8 mouse cellular contexts compared by ENCODE assay signal in the genomic region with DNA sequence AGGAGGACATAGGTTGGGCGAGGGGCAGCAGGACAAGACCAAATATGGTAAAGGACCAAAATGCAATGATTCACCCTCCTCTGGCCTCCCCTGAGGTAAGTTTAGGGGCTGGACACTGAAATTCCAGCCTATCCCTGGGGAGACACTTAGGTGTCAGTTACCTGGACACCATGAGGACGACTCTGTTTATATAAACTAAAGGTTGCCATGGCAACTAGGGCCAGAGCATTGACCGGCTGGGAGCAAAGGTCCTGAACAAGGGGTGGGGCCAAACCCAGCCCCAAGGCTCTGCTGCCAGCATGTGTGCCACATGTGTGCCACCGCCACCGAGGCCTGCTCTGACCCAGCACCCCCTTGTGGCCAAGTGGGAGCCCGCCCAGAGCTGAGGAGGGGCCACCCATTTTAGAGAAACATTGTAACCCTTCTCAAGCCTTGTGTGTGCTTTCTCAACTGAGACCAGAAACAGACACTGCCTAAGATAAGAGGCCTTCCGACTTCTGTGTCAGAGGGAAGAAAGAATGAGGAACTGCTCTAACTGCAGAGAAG. TPM values are rescaled to one million over a fixed set of nuclear protein-coding genes. Genes with fewer than 3 reads are reported as not detected.
DNase-seq lines count a peak whose midpoint lies in the region; ATAC-seq lines count a peak whose summit lies in the region.

No protein-coding gene starts in this region.

- peak; percentile 93 for ATAC-seq in megakaryocyte-erythroid progenitor cell, adult 5-6 weeks (replicated peaks; ENCODE audit: low FRiP score, low TSS enrichment, poor library complexity, severe bottlenecking)
- ATAC-seq in cerebellum, adult (ENCODE audit: insufficient number of reproducible peaks, low FRiP score, low TSS enrichment) = no peak

- intact Hi-C loops in heart, postnatal 10 days (cut with DNase I) = no loop called here

- peak; percentile 63 for DNase-seq in heart, adult 11 months
- DNase-seq in heart, postnatal 10 days = no peak
- DNase-seq in adipocyte (ENCODE audit: low spot score) = peak; percentile 75
- DNase-seq in kidney, postnatal 14 days = peak; percentile 87
- no peak for DNase-seq in urinary bladder, postnatal 25 days (ENCODE audit: low spot score)
- no peak for DNase-seq in right cerebral cortex, postnatal 14 days

RNA-seq across cellular contexts. Expression of gene Krt18, which starts 10.0 kb away (rescaled TPM):
- total RNA-seq in heart, postnatal 10 days (2021) = 1 to 10 TPM; 6.5 to 7.2 TPM
- total RNA-seq in megakaryocyte-erythroid progenitor cell, adult 5-6 weeks (2014; fragmentation: Nextera tagmentation) = 8.3 TPM in 1 of 2 replicates, not detected in the other
- 7.2 and 11.5 TPM in 2 replicates for total RNA-seq in megakaryocyte-erythroid progenitor cell, adult 5-6 weeks (2017)

RNA-seq across cellular contexts. Expression of gene Krt8, which starts 13.7 kb away (rescaled TPM):
- total RNA-seq in heart, postnatal 10 days (2021) = 1 to 10 TPM; 3.5 to 4.8 TPM
- 0.17 and 1.5 TPM in 2 replicates for total RNA-seq in megakaryocyte-erythroid progenitor cell, adult 5-6 weeks (2014; fragmentation: Nextera tagmentation)
- 0.27 TPM in 1 of 2 replicates, not detected in the other for total RNA-seq in megakaryocyte-erythroid progenitor cell, adult 5-6 weeks (2017)

RNA-seq across cellular contexts. Expression of gene Eif4b, which starts 55.6 kb away (rescaled TPM):
- total RNA-seq in heart, postnatal 10 days (2021) = 100 to 1,000 TPM; 149 to 154 TPM
- total RNA-seq in megakaryocyte-erythroid progenitor cell, adult 5-6 weeks (2014; fragmentation: Nextera tagmentation) = 328 and 355 TPM in 2 replicates
- total RNA-seq in megakaryocyte-erythroid progenitor cell, adult 5-6 weeks (2017) = 527 and 549 TPM in 2 replicates

Comparison
In these comparisons a context has a peak if more than half of its experiments do, and no peak if none do; other contexts are left out.
1. DNase-seq: peak in heart, adult 11 months (single experiment), adipocyte (single experiment) and kidney, postnatal 14 days (single experiment); none in heart, postnatal 10 days (0 of 2), urinary bladder, postnatal 25 days (single experiment) and right cerebral cortex, postnatal 14 days (single experiment).